Mouse (Mus musculus): ENCODE measurements around the gene Abca13.
"Not testable (repeated sequence)": the region's sequence is repeated elsewhere in the genome, so short reads cannot be mapped to it uniquely, and the experiment has no call there.

Gene Abca13

GRCm38 (mm10) chr11:9291168-9291567, 99.4 kb downstream of the Abca13 start:
- DNase-seq = no peak

DNA sequence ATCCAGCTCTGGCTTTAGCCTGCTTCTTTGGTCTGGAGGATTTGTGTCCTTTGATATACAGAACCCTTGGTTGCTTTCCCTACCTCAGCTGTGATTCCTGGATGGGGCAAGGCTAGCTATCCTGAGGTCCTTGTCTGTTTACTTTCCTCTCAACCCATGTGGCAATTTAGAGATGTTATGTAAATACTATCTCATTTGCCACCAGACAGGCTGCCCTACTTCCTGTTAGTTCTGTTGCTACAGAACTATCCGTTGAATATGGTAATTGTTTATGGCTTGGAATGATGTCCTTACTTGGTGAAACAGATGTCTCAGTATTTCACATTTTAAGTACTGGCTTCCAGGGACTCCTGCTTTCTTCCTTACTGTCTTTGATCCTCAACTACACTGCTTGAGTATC, 107.9 kb downstream of the Abca13 start:
- no peak for DNase-seq

- no peak for DNase-seq
Observed at GRCm38 (mm10) chr11:9305450-9305849, 113.7 kb downstream of the Abca13 start.

GRCm38 (mm10) chr11:9316545-9316944, 124.8 kb downstream of the Abca13 start:
- DNase-seq = no peak

DNA sequence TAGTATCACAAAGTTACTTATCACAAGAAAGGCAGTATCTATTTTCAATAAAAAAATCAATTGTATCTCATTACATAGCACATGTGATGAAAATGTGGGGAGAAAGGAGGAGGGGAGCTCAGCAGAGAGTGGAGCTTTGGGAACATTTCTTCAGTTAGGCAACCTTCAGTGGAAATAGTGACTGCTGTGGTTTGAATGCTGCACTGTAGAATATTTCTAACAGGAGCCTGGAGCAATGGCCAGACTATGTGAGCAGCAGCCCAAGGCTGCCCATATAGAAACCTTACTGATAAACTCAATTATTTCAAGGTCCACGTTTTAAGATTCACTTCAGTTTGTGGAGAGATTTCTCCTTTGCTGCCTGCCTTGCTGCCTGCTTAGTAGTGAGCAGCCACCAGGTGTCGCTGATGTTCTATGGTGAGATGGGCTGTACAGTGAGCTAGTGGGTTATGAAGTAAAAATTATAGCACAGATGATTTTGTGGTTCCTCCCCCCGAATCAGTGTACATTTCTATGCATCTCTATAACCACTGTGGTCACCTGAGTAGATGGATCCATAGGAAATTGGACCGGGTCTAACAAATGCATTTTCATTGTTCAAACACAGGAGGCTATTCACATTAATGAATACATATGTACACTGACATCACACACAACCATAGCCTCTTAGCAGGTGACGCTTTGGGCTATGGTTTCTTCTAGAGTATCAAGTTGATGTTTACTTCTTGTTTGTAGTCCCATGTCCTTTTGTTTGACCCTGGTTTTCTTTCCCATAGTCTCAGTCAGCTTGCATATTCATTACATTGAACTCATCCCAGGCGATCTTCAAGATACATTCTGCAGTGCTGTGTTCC, 125.6 kb downstream of the Abca13 start:
- DNase-seq = peak; percentile 34 to 84

DNA sequence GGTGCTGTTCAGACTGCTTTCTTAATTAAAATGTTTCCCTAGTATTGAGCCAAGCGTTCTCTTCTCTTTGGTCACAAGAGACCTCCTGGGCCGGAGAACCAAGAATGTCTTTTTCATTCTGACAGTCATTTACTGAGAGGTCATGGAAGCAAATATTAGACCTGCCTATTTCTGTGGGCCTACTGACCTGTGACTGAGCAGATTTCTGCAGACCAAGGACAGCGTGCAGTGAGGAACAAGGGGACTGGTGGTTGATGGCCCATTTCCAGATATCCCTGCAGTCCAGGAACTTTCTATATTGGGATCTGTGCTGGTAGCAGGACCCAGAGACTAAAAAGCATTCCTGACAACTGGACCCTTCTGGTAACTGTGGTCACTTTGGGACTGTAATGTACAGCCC, 146.4 kb downstream of the Abca13 start:
- no peak for DNase-seq

DNA sequence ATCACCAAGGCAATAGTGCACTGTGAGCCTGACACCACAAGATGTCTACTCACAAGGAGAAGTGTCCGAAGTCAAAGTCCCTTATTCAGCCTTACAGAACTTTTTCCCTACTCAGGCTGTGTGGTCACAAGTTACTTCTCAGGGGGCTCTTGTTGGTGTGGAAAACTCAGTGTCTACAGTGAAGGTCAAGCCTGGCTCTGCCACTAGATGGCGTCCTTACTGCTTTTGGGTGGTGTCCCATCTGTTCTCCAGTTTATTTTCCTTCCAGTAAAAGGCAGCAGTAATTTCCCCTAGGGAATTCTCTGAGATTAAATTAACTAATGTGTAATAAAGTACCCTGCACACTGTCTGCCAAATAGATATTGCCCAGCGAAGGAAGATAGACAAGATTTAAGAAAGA, 156.0 kb downstream of the Abca13 start:
- peak in 1 of 2 experiments; percentile 39 for DNase-seq

- no peak for DNase-seq
Observed at GRCm38 (mm10) chr11:9373160-9373559, 181.4 kb downstream of the Abca13 start.

DNA sequence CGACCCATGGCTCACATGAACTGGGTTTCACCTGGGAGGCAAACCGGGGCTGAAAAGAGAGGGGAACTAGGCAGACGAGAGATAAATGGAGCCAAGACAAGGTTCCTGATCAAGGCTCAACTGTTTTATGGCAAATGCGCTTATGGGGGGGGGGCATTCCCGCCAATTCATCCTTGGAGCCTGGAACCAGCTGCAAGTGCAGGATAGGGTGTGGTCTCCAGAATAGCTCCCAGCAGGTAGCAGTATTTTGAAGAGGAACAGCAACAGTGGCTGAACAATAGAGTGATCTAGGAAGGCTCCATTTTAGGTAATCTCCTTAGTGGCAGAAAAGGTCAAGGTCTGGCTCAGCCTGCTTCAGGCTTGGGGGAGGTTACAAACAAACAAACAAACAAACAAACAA, 182.7 kb downstream of the Abca13 start:
- DNase-seq = not testable (repeated sequence)

GRCm38 (mm10) chr11:9388520-9388919, 196.8 kb downstream of the Abca13 start:
- no peak for DNase-seq

DNA sequence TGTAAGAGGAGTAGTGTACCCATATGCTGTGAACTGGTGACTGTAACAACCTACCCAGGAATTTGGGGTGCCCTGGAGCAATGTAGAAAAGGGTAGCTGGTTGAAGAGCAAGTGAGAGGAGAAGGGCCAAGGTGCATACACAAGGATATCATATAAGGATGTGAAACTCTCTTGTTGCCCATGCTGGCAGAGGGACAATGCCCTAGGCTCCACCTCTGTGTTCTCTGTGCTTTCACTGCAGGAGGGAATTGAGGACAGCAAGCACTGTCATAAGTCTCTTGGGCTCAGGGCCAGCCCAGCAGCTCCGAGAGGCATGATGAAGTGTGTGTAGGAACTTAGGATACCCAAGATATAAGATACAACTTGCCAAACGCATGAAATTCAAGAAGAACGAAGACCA, 225.2 kb downstream of the Abca13 start:
- DNase-seq = no peak

GRCm38 (mm10) chr11:9420205-9420604, 228.5 kb downstream of the Abca13 start:
- no peak for DNase-seq

DNA sequence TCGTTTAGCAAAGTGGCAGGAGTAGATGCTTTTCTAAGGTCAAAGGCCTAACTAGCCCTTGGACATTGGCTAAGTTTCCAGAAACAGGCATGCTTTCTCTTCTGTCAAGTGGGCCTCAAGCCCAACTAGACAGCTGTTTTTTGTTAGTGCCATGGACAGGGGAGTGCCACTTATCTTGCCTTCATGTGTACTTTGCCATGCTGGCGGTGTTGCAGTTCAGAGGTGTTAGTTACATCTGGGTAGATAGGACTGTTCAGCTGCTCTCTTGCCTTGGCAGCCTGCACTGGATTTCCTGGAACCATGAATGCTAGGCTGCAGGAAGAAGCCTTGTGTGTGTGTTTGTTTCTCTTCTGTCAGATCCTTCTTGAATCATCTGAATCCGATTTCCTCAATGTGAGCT, 235.7 kb downstream of the Abca13 start:
- no peak for DNase-seq

- DNase-seq = no peak
Observed at GRCm38 (mm10) chr11:9432807-9433206, 241.1 kb downstream of the Abca13 start.

DNA sequence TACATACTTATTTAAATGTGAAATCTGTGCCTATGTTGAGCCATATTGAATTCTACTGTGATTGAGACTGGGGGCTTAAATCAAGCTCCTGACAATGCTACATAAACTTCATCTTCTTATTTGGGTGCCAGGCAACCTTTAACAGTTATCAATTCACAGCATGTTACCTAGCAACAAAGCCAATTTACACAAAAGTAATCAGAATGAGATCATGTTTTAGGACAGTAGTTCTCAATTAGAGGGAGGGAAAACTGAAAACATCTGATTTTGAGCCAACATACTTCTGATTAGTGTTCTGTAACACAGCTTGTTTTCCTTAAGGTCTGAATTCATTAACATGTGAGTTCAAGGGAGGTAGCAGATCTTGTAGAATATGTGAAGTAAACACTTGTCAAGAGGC, 244.9 kb downstream of the Abca13 start:
- no peak for DNase-seq

DNA sequence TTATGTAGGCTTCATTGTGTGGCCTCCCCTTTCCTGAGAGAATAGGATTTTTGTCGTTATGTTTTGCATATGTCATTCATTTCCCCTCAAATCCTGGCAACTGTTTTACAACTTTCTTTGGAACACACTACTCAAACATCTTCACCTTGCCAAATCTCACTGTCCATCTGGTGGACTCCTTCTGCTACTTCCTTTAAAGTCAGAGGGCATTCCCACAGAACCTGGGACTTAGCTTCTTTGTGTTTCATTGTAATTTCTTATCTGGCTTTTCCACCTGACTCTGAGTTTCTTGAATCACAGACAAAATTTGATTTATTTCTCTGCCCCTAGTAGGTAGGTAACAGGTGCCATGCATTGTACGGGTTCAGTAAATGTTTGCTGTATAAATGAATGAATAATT, 248.0 kb downstream of the Abca13 start:
- no peak for DNase-seq

- DNase-seq = no peak
Observed at GRCm38 (mm10) chr11:9441192-9441591, 249.4 kb downstream of the Abca13 start.

GRCm38 (mm10) chr11:9472400-9472799, 280.7 kb downstream of the Abca13 start:
- DNase-seq = no peak

DNA sequence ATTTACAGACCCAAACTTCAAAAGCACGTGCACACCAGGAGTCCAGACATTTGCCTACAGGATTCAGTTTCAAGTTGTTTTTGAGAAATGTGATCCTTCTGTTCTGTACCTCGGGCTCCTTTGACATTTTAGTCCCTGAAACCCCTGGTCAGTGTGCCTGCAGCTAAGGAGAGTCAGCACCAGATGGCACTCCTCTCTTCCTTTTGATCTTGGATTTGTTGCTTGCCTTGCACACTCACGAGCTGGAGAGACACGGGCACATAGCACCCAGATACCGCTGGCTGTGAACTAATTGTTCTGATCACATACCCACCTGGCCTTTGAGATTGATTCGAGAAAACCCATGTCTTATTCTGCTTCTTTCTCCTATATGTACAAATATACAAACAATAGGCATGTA, 289.8 kb downstream of the Abca13 start:
- DNase-seq = peak in 1 of 2 experiments; percentile 42

DNA sequence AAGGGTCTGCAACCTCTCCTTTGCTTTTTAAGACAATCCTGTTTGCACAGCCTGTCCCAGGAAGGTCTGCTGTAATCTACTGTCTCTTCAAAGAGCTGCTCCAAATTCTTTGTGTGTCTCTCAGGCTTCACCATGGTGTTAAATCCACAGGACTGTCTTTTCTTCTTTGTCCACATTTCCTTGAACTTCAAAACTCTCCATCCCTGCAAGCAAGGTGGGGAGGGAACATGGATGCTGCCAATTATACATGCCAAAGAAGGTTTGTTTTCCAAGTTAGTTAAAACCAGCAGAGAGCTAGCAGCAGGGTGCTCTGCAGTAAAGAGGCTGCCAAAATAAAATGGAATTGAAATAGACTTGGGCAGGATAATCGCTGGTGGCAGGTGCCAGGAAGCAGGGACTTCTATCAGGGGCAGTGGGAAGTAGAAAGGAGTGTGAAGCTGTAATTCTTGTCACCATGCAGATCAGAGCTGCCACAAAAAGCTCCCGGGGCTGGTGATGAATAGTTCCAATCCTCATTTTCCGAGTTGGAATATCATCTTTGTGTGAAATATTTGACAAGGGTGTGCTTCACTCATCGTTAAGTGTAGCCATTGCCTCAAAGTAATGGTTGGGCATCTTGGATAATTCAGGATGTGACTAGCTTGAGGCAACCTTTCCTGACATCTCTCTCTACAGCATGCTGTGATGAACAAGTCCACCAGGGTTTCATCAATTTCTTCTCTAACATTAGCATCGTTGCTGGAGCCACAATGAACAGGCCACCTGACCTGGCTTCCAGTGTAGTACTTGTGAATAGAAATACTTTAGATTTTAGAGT, 308.8 kb downstream of the Abca13 start:
- DNase-seq = no peak

DNA sequence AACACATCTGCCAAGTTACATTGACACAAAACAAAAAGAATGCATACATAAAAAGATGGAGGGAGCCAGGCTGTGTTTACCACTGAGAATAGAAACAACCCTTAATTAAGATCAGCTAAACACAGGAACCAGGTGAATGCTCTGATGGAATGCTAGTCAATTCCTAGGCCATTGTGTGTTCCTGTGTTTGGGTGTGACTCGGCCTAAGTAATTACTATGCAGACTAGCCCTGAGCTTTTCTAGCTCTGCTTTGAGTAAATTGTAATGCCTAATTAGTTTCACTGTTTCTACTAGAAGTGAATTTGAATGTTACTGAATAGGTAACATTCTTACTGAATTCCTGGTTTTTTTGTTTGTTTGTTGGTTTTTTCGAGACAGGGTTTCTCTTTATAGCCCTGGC, 323.2 kb downstream of the Abca13 start:
- DNase-seq = not testable (repeated sequence)

DNA sequence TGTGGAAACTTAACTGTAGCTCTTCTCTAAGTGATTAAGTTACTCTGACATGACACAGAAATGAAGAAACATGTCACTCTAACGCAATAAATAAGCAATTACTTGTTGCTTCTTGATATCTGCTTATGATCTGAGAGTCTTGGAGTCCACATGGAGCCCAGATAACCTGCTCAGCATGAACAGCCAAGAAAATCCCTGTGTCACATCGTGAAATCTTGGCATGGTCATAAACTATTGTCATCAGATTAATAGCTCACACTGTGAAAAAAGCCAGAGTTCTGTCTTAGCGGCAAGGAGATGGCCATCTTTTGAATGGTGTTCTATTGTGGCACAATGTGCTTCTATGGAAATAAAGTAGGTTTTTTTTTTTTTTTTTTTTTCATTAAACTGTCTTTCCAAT, 336.8 kb downstream of the Abca13 start:
- no peak for DNase-seq

GRCm38 (mm10) chr11:9531715-9532114, 340.0 kb downstream of the Abca13 start:
- no peak for DNase-seq

DNA sequence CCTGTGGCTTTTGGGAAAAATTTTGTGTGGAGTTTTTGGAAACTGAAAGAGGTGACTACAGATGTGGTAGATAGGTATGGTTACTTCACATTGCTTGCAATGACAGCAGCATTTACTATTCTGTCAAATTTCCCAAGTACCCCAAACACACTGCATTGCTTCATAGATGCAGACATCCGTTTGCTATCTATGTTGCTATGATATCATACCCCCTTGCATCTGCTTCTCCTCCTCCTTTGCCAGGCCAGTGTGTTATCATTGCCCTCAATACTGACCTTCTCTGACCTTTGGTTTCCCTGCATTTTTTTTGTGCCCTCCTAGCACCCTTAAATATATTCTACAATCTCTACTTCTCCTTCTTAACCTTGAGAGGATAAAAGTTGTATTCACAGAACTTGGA, 341.4 kb downstream of the Abca13 start:
- DNase-seq = no peak
